Mouse (Mus musculus) hindbrain, embryonic 13.5 days (tissue): ENCODE results near the gene Rora. TPM values are rescaled to one million over a fixed set of nuclear protein-coding genes. Genes with fewer than 3 reads are reported as not detected.
A peak's percentile ranks its signal among the peaks of the same experiment; 100 is the strongest.

Experiments used
- ATAC-seq: fragments of 200-750 bp; cut with Nextera tagmentation; 2 replicates; pipeline ENCODE4 v1.8.0; 2017; ENCODE audit warnings: moderate TSS enrichment; ENCODE audit not compliant: low FRiP score
- H3K27ac ChIP-seq: fragments of 300-500 bp; sonication (generic); 2 replicates; pipeline ENCODE4 v1.5.1; 2015; ENCODE audit warnings: inconsistent platforms, mild to moderate bottlenecking, moderate library complexity
- H3K27me3 ChIP-seq: fragments of 300-500 bp; sonication (generic); 2 replicates; pipeline ENCODE4 v1.6.1; 2015; ENCODE audit warnings: mild to moderate bottlenecking, inconsistent platforms
- H3K36me3 ChIP-seq: fragments of 300-500 bp; sonication (generic); 2 replicates; pipeline ENCODE4 v1.6.1; 2015; ENCODE audit warnings: mild to moderate bottlenecking, inconsistent platforms
- H3K4me1 ChIP-seq: fragments of 300-500 bp; sonication (generic); replicated peaks from 2 replicates; pipeline ENCODE4 v1.6.1; 2015; ENCODE audit warnings: inconsistent platforms
- H3K4me2 ChIP-seq: fragments of 300-500 bp; sonication (generic); 2 replicates; pipeline ENCODE4 v1.6.1; 2015; ENCODE audit warnings: inconsistent platforms, mild to moderate bottlenecking, moderate library complexity
- H3K4me3 ChIP-seq: fragments of 300-500 bp; sonication (generic); 2 replicates; pipeline ENCODE4 v1.5.1; 2015; ENCODE audit warnings: mild to moderate bottlenecking, inconsistent platforms
- H3K9ac ChIP-seq: fragments of 300-500 bp; sonication (generic); 2 replicates; pipeline ENCODE4 v1.6.1; 2015; ENCODE audit warnings: mild to moderate bottlenecking, inconsistent platforms
- H3K9me3 ChIP-seq: fragments of 300-500 bp; sonication (generic); 2 replicates; pipeline ENCODE4 v1.6.1; 2016; ENCODE audit warnings: inconsistent platforms
- WGBS: fragments of 180-500 bp; shearing (Covaris S2); methylation state at CpG from one replicate; pipeline ENCODE4 v1.1.7; 2015; 5-methylcytosine and 5-hydroxymethylcytosine counted together
- polyA plus RNA-seq: library from polyadenylated mRNA; unstranded; fragments of >200 nt; fragmentation: Nextera tagmentation; extraction: Ambion mirVana; gene quantifications from 2 replicates; pipeline ENCODE4 v1.2.1, GENCODE M21; 2015

Rora gene
- polyA plus RNA-seq, 1 experiment from 2014 or later: 25.0 TPM

DNA sequence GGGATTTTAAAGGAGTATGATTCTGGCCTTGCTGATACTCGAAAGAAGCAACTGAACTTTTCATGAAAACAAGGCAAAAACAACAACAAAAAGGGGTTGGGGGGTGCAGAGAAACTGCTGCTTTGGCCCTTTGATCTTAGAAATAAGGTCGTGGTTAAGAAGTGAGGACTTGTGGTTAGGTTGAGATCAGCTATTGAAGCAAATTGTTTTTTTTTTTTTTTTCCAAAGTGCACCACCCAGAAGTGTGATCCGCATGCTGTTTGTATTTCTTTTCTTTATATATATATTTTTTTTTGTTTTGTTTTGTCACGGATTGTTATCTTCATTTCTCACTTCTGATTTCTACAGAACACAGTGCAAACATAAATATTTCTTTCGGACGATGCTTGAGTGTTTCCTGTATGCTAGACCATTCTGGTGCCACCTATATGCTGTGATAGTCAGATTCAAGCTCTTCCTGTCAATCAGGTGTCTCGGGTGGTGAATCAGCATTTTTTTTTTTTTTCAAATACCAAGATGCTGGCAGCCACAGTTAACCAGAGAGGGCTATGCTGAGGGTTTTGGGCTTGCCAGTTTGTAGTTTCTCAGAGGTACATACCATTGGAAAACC is 644.3 kb downstream of the Rora start:
- H3K4me1 ChIP-seq: peaks cover 16% of the 10 kb centered on the region
- peaks cover 36% of the 10 kb centered on the region for H3K27me3 ChIP-seq
- H3K9me3 ChIP-seq: no peaks in the 10 kb centered on the region
- WGBS: 84% methylated on average over 7 of the region's 7 CpGs
- H3K27ac ChIP-seq: no peak overlapping the region
- H3K4me3 ChIP-seq: no peak overlapping the region
- no peak overlapping the region for H3K4me2 ChIP-seq
- H3K9ac ChIP-seq: no peak overlapping the region
- H3K36me3 ChIP-seq: no peaks in the 10 kb centered on the region
- no peak for ATAC-seq

GRCm38 (mm10) chr9:69298566-69299335 is 645.2 kb downstream of the Rora start:
- no peaks in the 10 kb centered on the region for H3K36me3 ChIP-seq
- no peak overlapping the region for H3K27ac ChIP-seq
- H3K4me3 ChIP-seq: no peak overlapping the region
- H3K9ac ChIP-seq: no peak overlapping the region
- peaks cover 30% of the 10 kb centered on the region for H3K27me3 ChIP-seq
- 83% methylated on average over 12 of the region's 12 CpGs for WGBS
- no peak for ATAC-seq
- H3K4me2 ChIP-seq: no peak overlapping the region
- peaks cover 19% of the 10 kb centered on the region for H3K4me1 ChIP-seq
- no peaks in the 10 kb centered on the region for H3K9me3 ChIP-seq

- Histone ChIP-seq H3K27ac (no peak overlapping the region), H3K9ac (no peak overlapping the region), H3K9me3 (no peaks in the 10 kb centered on the region), H3K4me1 (peaks cover 21% of the 10 kb centered on the region), H3K4me2 (no peak overlapping the region), H3K4me3 (no peak overlapping the region), H3K27me3 (peaks cover 29% of the 10 kb centered on the region; the same call in 1 of the 2 replicates), H3K36me3 (no peaks in the 10 kb centered on the region)
- 79% methylated on average over 2 of the region's 2 CpGs for WGBS
- no peak for ATAC-seq
Measured at GRCm38 (mm10) chr9:69299484-69299883, 645.9 kb downstream of the Rora start.

DNA sequence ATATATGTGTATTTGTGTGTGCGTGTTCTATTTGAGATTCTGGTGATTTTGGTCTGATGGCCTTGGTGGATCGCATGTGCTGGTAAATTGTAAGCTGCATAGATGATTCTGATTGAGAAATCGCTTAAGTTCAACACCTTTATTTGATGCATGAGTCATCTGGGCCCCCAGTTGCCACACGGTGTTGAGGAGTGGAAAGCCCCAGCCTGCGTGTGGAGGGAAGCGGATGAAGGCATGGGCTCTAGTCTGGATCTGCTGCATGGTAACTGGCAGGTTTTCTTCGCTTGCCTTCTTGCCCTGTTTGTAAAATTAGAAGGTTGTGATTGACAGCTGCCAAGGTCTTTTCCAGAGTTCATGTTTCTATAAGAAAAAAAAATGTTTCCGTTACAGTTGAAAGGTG is 646.7 kb downstream of the Rora start:
- Histone ChIP-seq H3K4me2 (no peak overlapping the region), H3K4me1 (peaks cover 22% of the 10 kb centered on the region), H3K36me3 (no peaks in the 10 kb centered on the region), H3K27me3 (peaks cover 28% of the 10 kb centered on the region; the same call in 1 of the 2 replicates), H3K27ac (no peak overlapping the region), H3K4me3 (no peak overlapping the region), H3K9me3 (no peaks in the 10 kb centered on the region), H3K9ac (no peak overlapping the region)
- WGBS: 94% methylated on average over 8 of the region's 8 CpGs
- ATAC-seq: no peak

GRCm38 (mm10) chr9:69301445-69301844 is 647.9 kb downstream of the Rora start:
- ATAC-seq: no peak
- no peak overlapping the region for H3K4me3 ChIP-seq
- H3K36me3 ChIP-seq: no peaks in the 10 kb centered on the region
- no peak overlapping the region; the same call in 1 of the 2 replicates for H3K4me2 ChIP-seq
- no peaks in the 10 kb centered on the region for H3K9me3 ChIP-seq
- H3K27me3 ChIP-seq: peaks cover 24% of the 10 kb centered on the region; the same call in 1 of the 2 replicates
- 20% methylated on average over 9 of the region's 9 CpGs for WGBS
- no peak overlapping the region for H3K9ac ChIP-seq
- peak overlapping the region; percentile 45; the same call in 1 of the 2 replicates for H3K27ac ChIP-seq
- H3K4me1 ChIP-seq: peaks cover 26% of the 10 kb centered on the region

GRCm38 (mm10) chr9:69301955-69302354 is 648.4 kb downstream of the Rora start:
- Histone ChIP-seq H3K4me1 (peaks cover 30% of the 10 kb centered on the region), H3K36me3 (no peaks in the 10 kb centered on the region), H3K4me3 (no peak overlapping the region), H3K27me3 (peaks cover 24% of the 10 kb centered on the region; the same call in 1 of the 2 replicates), H3K27ac (peak overlapping the region; percentile 45; the same call in 1 of the 2 replicates), H3K9ac (no peak overlapping the region), H3K4me2 (no peak overlapping the region; the same call in 1 of the 2 replicates), H3K9me3 (no peaks in the 10 kb centered on the region)
- 17% methylated on average over 4 of the region's 4 CpGs for WGBS
- no peak for ATAC-seq

DNA sequence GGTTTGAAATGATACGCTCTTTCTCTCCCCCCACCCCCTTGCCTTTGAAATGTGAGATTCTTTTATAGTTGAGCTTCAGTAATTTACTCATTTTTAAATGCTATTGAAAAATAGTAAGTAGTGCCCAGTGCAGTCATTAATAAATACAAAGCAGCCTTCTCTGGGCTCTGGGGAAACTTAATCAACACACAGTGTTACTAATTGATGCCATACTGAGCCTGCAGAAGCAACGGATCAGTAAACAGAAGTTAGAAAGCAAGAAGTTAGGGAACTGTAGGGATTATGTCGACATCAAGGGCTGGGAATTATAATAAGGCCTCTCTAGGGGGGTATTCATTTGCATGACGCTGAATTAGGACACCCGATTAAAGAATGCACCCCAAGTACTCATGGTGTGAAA is 649.3 kb downstream of the Rora start:
- Histone ChIP-seq H3K27ac (no peak overlapping the region), H3K27me3 (peaks cover 24% of the 10 kb centered on the region; the same call in 1 of the 2 replicates), H3K4me2 (no peak overlapping the region), H3K9ac (no peak overlapping the region), H3K36me3 (no peaks in the 10 kb centered on the region), H3K4me3 (no peak overlapping the region), H3K4me1 (peaks cover 31% of the 10 kb centered on the region), H3K9me3 (no peaks in the 10 kb centered on the region)
- WGBS: 9% methylated on average over 5 of the region's 5 CpGs
- ATAC-seq: no peak; the same call in 1 of the 2 replicates

DNA sequence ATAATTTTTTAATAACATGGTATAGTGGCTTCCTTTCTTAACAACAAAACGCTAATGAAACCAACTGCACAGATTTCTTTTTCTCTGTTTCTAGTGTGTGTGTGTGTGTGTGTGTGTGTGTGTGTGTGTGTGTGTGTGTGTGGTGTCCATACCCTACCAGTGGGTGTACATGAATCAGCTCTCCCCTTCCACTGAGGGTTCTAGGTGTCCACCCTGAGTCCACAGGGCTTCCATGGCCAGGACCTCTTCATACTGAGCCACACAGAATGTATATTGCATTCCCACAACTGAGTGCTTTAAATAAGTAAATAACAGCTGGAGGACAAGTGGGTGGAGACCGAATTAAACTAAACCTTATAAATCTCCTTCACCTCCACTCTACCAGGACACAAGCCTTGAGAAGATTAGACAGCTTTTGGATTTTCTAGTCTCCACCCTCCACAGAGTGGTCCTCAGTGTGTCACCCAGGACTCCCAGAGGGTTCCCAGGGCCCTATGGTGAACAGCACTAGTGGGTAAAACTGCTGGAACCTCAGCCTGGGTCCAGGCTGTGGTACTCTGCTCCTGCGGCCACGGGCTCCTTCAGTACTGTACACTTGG is 649.9 kb downstream of the Rora start:
- Histone ChIP-seq H3K4me3 (no peak overlapping the region), H3K9me3 (no peaks in the 10 kb centered on the region), H3K27me3 (peaks cover 24% of the 10 kb centered on the region; the same call in 1 of the 2 replicates), H3K27ac (no peak overlapping the region), H3K4me1 (peaks cover 31% of the 10 kb centered on the region), H3K36me3 (no peaks in the 10 kb centered on the region), H3K4me2 (no peak overlapping the region), H3K9ac (no peak overlapping the region)
- 72% methylated on average over 4 of the region's 4 CpGs for WGBS
- ATAC-seq: no peak

- ATAC-seq: no peak
- Histone ChIP-seq H3K27me3 (peaks cover 24% of the 10 kb centered on the region; the same call in 1 of the 2 replicates), H3K27ac (no peak overlapping the region), H3K4me1 (peaks cover 31% of the 10 kb centered on the region), H3K4me2 (no peak overlapping the region), H3K9ac (no peak overlapping the region), H3K9me3 (no peaks in the 10 kb centered on the region), H3K4me3 (no peak overlapping the region), H3K36me3 (no peaks in the 10 kb centered on the region)
- 92% methylated on average over 4 of the region's 4 CpGs for WGBS
Measured at GRCm38 (mm10) chr9:69303962-69304361, 650.4 kb downstream of the Rora start.

DNA sequence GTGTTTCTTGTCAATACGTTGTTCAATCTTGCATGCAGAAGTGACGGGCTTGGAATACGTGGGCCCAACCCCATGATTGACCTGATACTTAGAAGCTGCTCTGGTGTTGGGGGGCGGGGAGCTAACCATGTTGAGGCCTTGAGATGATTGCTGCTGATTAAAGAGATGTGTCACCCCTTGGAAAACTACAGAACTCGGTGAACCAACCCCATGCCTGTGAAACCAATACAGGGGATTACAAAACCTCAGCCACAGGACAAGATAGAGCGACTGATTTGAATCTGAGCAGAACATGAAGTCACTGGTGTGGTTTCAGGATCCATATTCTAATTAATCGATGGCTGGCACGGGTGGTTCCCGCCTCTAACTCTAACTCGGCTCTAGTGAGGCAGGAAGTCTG is 650.9 kb downstream of the Rora start:
- H3K27ac ChIP-seq: no peak overlapping the region
- H3K4me1 ChIP-seq: peaks cover 31% of the 10 kb centered on the region
- WGBS: 76% methylated on average over 10 of the region's 10 CpGs
- H3K9me3 ChIP-seq: no peaks in the 10 kb centered on the region
- no peaks in the 10 kb centered on the region for H3K36me3 ChIP-seq
- no peak for ATAC-seq
- peaks cover 23% of the 10 kb centered on the region; the same call in 1 of the 2 replicates for H3K27me3 ChIP-seq
- H3K9ac ChIP-seq: no peak overlapping the region
- H3K4me2 ChIP-seq: no peak overlapping the region
- H3K4me3 ChIP-seq: no peak overlapping the region

- Histone ChIP-seq H3K9ac (no peak overlapping the region), H3K4me1 (peaks cover 31% of the 10 kb centered on the region), H3K9me3 (no peaks in the 10 kb centered on the region), H3K4me3 (no peak overlapping the region), H3K36me3 (no peaks in the 10 kb centered on the region), H3K4me2 (no peak overlapping the region), H3K27ac (no peak overlapping the region), H3K27me3 (peaks cover 19% of the 10 kb centered on the region; the same call in 1 of the 2 replicates)
- no peak for ATAC-seq
- WGBS: 71% methylated on average over 3 of the region's 3 CpGs
Measured at GRCm38 (mm10) chr9:69304991-69305390, 651.4 kb downstream of the Rora start.

DNA sequence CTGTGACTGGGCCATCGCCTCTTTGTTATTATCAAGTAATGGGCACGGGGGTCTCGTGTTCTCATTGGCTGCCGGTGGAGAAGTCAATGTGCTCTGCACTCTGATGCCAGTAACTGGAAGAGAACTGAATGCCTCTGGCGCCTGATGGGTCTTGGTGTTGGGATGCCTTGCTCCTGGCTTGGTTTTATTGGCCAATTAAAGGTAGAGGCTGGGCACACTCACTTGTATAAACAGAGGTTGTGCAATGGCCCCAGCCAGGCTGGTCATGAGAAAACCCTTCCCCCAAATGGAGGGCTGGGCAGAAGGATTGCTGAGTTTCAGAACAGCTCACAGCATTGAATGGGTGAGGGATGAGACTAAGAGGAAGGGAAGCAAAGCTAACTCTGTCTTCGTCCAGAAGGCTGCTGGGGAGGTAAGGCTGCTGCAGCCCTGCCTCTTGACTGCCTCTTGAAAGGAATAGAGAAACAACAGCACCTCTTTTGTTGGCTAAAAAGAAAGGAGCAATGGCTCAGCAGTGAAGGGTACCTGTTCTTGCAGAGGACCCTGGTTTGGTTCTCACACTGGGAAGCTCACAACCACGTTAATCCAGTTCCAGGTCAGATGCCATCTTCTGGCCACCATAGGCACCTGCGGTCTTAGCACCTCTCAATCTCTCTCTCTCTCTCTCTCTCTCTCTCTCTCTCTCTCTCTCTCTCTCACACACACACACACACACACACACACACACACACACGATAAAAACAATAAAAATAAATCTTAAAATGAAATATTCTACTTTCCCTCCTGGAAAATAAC is 653.3 kb downstream of the Rora start:
- H3K9me3 ChIP-seq: no peaks in the 10 kb centered on the region
- 0 out of 2 replicates have a peak, but pooled peaks cover 6% of the 10 kb centered on the region for H3K27me3 ChIP-seq
- no peak overlapping the region for H3K9ac ChIP-seq
- no peak overlapping the region for H3K4me2 ChIP-seq
- H3K4me1 ChIP-seq: peaks cover 27% of the 10 kb centered on the region
- no peak for ATAC-seq
- H3K27ac ChIP-seq: no peak overlapping the region
- H3K36me3 ChIP-seq: no peaks in the 10 kb centered on the region
- no peak overlapping the region for H3K4me3 ChIP-seq
- WGBS: 75% methylated on average over 9 of the region's 9 CpGs
